Mouse (Mus musculus) thymus, adult 2 months (tissue): Measurements from ENCODE around the gene Stk4. TPM values are rescaled to one million over a fixed set of nuclear protein-coding genes. Genes with fewer than 3 reads are reported as not detected.

Experiments used
- DNase-seq: peaks from one replicate; pipeline ENCODE4 v3.0.0; 2021
- H3K27ac ChIP-seq: fragments of 200-500 bp; 2 replicates; pipeline ENCODE4 v1.5.1; 2012; ENCODE audit warnings: low read length, control low read depth; ENCODE audit not compliant: control insufficient read depth, insufficient read depth
- H3K27me3 ChIP-seq: fragments of 200-500 bp; 2 replicates; pipeline ENCODE4 v1.6.1; 2012; ENCODE audit warnings: mild to moderate bottlenecking, low read length, moderate library complexity, mixed read lengths; ENCODE audit not compliant: control insufficient read depth, insufficient read depth
- H3K36me3 ChIP-seq: fragments of 200-500 bp; 2 replicates; pipeline ENCODE4 v1.6.1; 2012; ENCODE audit warnings: mild to moderate bottlenecking, low read length, moderate library complexity; ENCODE audit not compliant: control insufficient read depth, insufficient read depth
- H3K4me1 ChIP-seq: fragments of 200-500 bp; replicated peaks from 2 replicates; pipeline ENCODE4 v1.6.1; 2012; ENCODE audit warnings: low read length; ENCODE audit not compliant: control insufficient read depth, insufficient read depth
- H3K4me3 ChIP-seq: fragments of 200-500 bp; 2 replicates; pipeline ENCODE4 v1.5.1; 2012; ENCODE audit warnings: mild to moderate bottlenecking, low read length, control low read depth, moderate library complexity; ENCODE audit not compliant: control insufficient read depth, insufficient read depth
- CTCF ChIP-seq: fragments of 200-500 bp; IDR thresholded peaks from 2 replicates; pipeline ENCODE4 v1.5.1; 2012; ENCODE audit warnings: mild to moderate bottlenecking, control low read depth, low read length, moderate library complexity, borderline replicate concordance; ENCODE audit not compliant: control insufficient read depth, poor library complexity, insufficient read depth; ENCODE audit errors: extremely low read depth
- POLR2A ChIP-seq: fragments of 200-500 bp; IDR thresholded peaks from 2 replicates; pipeline ENCODE4 v1.6.1; 2012; ENCODE audit warnings: mild to moderate bottlenecking, low read length, control low read depth, moderate library complexity; ENCODE audit not compliant: control insufficient read depth, poor library complexity, insufficient read depth; ENCODE audit errors: extremely low read depth
- WGBS: fragments of 180-500 bp; shearing (Covaris S2); methylation state at CpG from one replicate; pipeline ENCODE4 v1.1.7; 2018; 5-methylcytosine and 5-hydroxymethylcytosine counted together
- polyA plus RNA-seq: library from polyadenylated mRNA; depleted of rRNA; stranded (reverse); fragments of >200 nt; gene quantifications from 2 replicates; pipeline ENCODE4 v1.2.3, GENCODE M21; 2012

Stk4 gene
- polyA plus RNA-seq, 1 experiment: 90.1 TPM

GRCm38 (mm10) chr2:164111546-164111945, 41.4 kb downstream of the Stk4 start:
- DNase-seq: no peak
- Histone ChIP-seq H3K4me1 (no peaks in the 10 kb centered on the region), H3K36me3 (peaks cover 64% of the 10 kb centered on the region), H3K4me3 (no peak overlapping the region), H3K27ac (no peak overlapping the region), H3K27me3 (no peaks in the 10 kb centered on the region)
- WGBS: 93% methylated on average over 8 of the region's 8 CpGs
- no peak for TF ChIP-seq CTCF
- TF ChIP-seq POLR2A: no peak

- Histone ChIP-seq H3K27ac (no peak overlapping the region), H3K27me3 (no peaks in the 10 kb centered on the region), H3K4me3 (no peak overlapping the region), H3K36me3 (peaks cover 63% of the 10 kb centered on the region), H3K4me1 (no peaks in the 10 kb centered on the region)
- no peak for DNase-seq
- TF ChIP-seq CTCF: no peak
- WGBS: 98% methylated on average over 6 of the region's 6 CpGs
Measured at GRCm38 (mm10) chr2:164114051-164114450, 43.9 kb downstream of the Stk4 start.

GRCm38 (mm10) chr2:164115531-164115930, 45.4 kb downstream of the Stk4 start:
- no peak for TF ChIP-seq CTCF
- TF ChIP-seq POLR2A: no peak
- WGBS: 95% methylated on average over 10 of the region's 10 CpGs
- no peaks in the 10 kb centered on the region for H3K4me1 ChIP-seq

DNA sequence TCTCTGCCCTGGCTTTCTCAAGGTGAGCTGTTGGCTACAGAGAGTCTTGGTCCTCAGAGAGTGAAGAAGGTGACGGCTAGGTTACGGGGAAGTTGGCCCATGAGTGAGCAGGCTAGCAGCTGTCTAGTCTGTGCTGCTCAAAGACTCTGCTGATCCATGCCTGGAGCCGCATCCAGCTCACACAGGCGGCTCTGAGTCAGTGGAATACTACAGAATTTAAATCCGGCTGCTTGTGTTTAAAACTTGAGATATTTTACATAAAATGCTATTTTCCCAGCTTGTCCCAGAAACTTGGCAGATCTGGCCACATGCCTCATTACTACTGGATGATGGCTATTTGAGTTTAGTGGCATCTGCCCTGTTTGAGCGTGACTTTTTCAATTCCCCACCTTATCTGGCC, 49.4 kb downstream of the Stk4 start:
- 97% methylated on average over 6 of the region's 6 CpGs for WGBS
- H3K36me3 ChIP-seq: peaks cover 86% of the 10 kb centered on the region
- H3K4me3 ChIP-seq: no peak overlapping the region
- no peaks in the 10 kb centered on the region for H3K4me1 ChIP-seq
- TF ChIP-seq CTCF (no peak), POLR2A (no peak)
- no peaks in the 10 kb centered on the region for H3K27me3 ChIP-seq
- DNase-seq: no peak
- H3K27ac ChIP-seq: no peak overlapping the region

More at GRCm38 (mm10) chr2:164115531-164115930, 45.4 kb downstream of the Stk4 start:
- peaks cover 70% of the 10 kb centered on the region for H3K36me3 ChIP-seq
- no peaks in the 10 kb centered on the region for H3K27me3 ChIP-seq
- DNase-seq: no peak
- H3K27ac ChIP-seq: no peak overlapping the region
- H3K4me3 ChIP-seq: no peak overlapping the region

GRCm38 (mm10) chr2:164123169-164123766, 53.1 kb downstream of the Stk4 start:
- 94% methylated on average over 5 of the region's 5 CpGs for WGBS
- H3K27ac ChIP-seq: no peak overlapping the region

DNA sequence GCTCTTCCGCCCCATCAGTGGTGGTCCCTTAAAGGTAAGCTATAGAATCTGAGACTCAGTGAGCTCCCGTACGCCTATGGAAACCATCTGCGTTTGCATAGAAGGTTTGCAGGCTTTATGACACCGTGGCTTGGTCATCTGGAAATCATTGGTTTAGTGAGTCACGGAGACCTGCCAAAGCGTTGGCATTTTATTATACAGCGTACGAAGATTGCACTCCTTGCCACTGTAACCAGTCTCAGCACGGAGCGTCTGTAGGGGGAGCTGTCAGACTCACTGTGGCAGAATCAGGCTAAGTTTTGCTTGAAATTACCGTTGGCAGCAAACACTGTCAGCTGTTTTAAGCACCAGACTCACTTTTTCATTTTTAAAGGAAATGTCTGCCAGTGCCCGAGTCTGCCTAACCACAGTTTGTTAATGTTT, 56.4 kb downstream of the Stk4 start:
- TF ChIP-seq POLR2A (no peak), CTCF (no peak)
- 85% methylated on average over 13 of the region's 13 CpGs for WGBS
- Histone ChIP-seq H3K4me3 (no peak overlapping the region), H3K4me1 (no peaks in the 10 kb centered on the region), H3K27ac (no peak overlapping the region), H3K36me3 (peaks cover 83% of the 10 kb centered on the region), H3K27me3 (no peaks in the 10 kb centered on the region)
- DNase-seq: no peak

More at GRCm38 (mm10) chr2:164123169-164123766, 53.1 kb downstream of the Stk4 start:
- Histone ChIP-seq H3K4me1 (no peaks in the 10 kb centered on the region), H3K36me3 (peaks cover 83% of the 10 kb centered on the region), H3K4me3 (no peak overlapping the region), H3K27me3 (no peaks in the 10 kb centered on the region)
- no peak for TF ChIP-seq POLR2A
- no peak for TF ChIP-seq CTCF
- DNase-seq: no peak

DNA sequence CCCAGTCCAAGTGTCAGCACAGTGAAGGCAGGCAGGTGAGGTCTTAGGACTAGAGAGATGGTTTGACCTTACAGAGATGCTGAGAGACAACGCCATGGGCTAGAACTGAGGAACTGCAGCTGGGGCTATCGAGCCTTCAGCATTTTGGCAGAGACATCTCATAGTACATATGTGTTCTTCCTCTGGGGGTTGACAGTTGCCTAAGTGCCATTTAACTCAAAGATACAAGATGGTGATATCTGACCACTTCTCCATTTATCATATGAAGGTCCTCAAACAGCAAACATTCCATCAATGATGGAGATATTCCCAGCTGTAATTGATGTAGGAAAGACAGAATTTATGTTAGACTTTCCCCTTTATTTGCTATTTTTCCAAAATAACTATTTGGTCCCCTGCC, 57.2 kb downstream of the Stk4 start:
- Histone ChIP-seq H3K36me3 (peaks cover 79% of the 10 kb centered on the region), H3K27me3 (no peaks in the 10 kb centered on the region), H3K4me1 (no peaks in the 10 kb centered on the region), H3K27ac (no peak overlapping the region), H3K4me3 (no peak overlapping the region)
- 96% methylated on average over 2 of the region's 2 CpGs for WGBS
- TF ChIP-seq CTCF (no peak), POLR2A (no peak)
- DNase-seq: no peak
